ENCODE assay signal across 20 mouse cellular contexts in the genomic region with DNA sequence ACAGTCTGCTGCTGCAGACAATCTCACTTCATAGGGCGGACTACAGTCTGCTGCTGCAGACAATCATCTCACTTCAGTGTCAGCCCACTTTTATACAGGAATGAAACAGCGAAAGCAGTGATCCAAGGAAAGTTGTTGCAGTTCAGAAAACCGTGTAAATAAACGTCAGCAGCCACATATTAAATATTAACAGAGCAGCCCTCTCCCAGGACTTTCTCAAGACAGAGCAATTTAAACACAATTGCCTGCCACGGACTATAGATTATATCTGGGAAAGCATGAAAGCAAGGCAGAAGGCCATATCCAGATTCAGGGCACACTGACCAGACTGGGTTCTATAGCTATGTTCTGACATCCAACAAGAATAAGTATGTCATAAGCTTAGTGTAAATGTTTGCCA. TPM values are rescaled to one million over a fixed set of nuclear protein-coding genes. Genes with fewer than 3 reads are reported as not detected.
DNase-seq lines count a peak whose midpoint lies in the region; ATAC-seq and TF ChIP-seq lines count a peak whose summit lies in the region.
"Had no signal": no experiment of that assay in that cellular context is flagged by ENCODE, and none has a peak within 500 bp of the region (broad histone marks: within the 10 kb centered on the region; RNA-seq: fewer than 3 reads in every experiment).

No protein-coding gene starts in this region.

- no peaks in the 10 kb centered on the region for H3K9me3 ChIP-seq in lung, embryonic 14.5 days (ENCODE audit: low read depth, low read length)
- no peaks in the 10 kb centered on the region for H3K9me3 ChIP-seq in kidney, embryonic 14.5 days (ENCODE audit: control insufficient read depth, low read length)
- H3K9me3 ChIP-seq: embryonic facial prominence, embryonic 10.5 days; G1E had no signal

- no peaks in the 10 kb centered on the region for H3K27me3 ChIP-seq in lung, embryonic 14.5 days (ENCODE audit: insufficient read depth, low read length)
- H3K27me3 ChIP-seq in kidney, embryonic 14.5 days (ENCODE audit: control insufficient read depth, insufficient read depth, low read length): no peaks in the 10 kb centered on the region

- ATAC-seq in lung, embryonic 14.5 days (ENCODE audit: insufficient read depth): no peak
- ATAC-seq in kidney, embryonic 14.5 days (ENCODE audit: low FRiP score, low TSS enrichment): no peak
- ATAC-seq: CD4-positive, CD25-positive, alpha-beta regulatory T cell, adult 4 months; forebrain, embryonic 14.5 days had no signal

- no peaks in the 10 kb centered on the region for H3K4me1 ChIP-seq in lung, embryonic 14.5 days (ENCODE audit: insufficient read depth)
- H3K4me1 ChIP-seq in kidney, embryonic 14.5 days (ENCODE audit: control insufficient read depth, insufficient read depth, low read length): no peaks in the 10 kb centered on the region
- H3K4me1 ChIP-seq: embryonic facial prominence, embryonic 10.5 days had no signal

- no peak for TF ChIP-seq CTCF in lung, embryonic 14.5 days (IDR thresholded peaks at IDR 0.05; ENCODE audit: low read depth)

- no peak overlapping the region for H3K4me2 ChIP-seq in lung, embryonic 14.5 days
- no peak overlapping the region for H3K4me2 ChIP-seq in kidney, embryonic 14.5 days (replicated peaks; ENCODE audit: low read depth, low read length)

- WGBS in lung, embryonic 14.5 days: 59% methylated on average over 5 of the region's 5 CpGs
- WGBS in kidney, embryonic 14.5 days: 75% methylated on average over 5 of the region's 5 CpGs

- no peak overlapping the region for H3K4me3 ChIP-seq in lung, embryonic 14.5 days (ENCODE audit: low read depth, low read length)
- H3K4me3 ChIP-seq in kidney, embryonic 14.5 days (ENCODE audit: low read length): no peak overlapping the region
- H3K4me3 ChIP-seq: embryonic facial prominence, embryonic 10.5 days had no signal

- H3K27ac ChIP-seq in lung, embryonic 14.5 days (ENCODE audit: low read depth): no peak overlapping the region
- 0 out of 2 replicates have a peak overlapping the region, but pooled peaks have one; percentile 32 for H3K27ac ChIP-seq in kidney, embryonic 14.5 days (ENCODE audit: low read depth, low read length)
- H3K27ac ChIP-seq: embryonic facial prominence, embryonic 10.5 days had no signal

- H3K9ac ChIP-seq in lung, embryonic 14.5 days: no peak overlapping the region
- H3K9ac ChIP-seq in kidney, embryonic 14.5 days (ENCODE audit: low read depth, low read length): no peak overlapping the region

- peaks cover 57% of the 10 kb centered on the region for H3K36me3 ChIP-seq in lung, embryonic 14.5 days (ENCODE audit: insufficient read depth)
- H3K36me3 ChIP-seq in kidney, embryonic 14.5 days (ENCODE audit: control insufficient read depth, insufficient read depth, low read length): peaks cover 39% of the 10 kb centered on the region

- DNase-seq in lung, embryonic 14.5 days: peak; percentile 11
- DNase-seq in lung, postnatal 25 days (ENCODE audit: low spot score): no peak
- peak; percentile 41 to 57 for DNase-seq in kidney, adult 8-10 months
- peak; percentile 64 for DNase-seq in kidney, postnatal 14 days
- DNase-seq in spleen, adult 18-20 months: no peak
- DNase-seq in B cell, adult 2 months: no peak
- DNase-seq in urinary bladder, postnatal 4 days (ENCODE audit: low spot score in 2 of 2): no peak
- DNase-seq: adrenal gland, adult 8-10 months; adrenal gland, postnatal 36 days; cerebellum, adult 2 months; cerebellum, postnatal 10 days; gastrocnemius, postnatal 36 days; heart, adult 11 months; heart, postnatal 10 days; heart, postnatal 4 days had no signal

RNA-seq across cellular contexts. Expression of a gene that starts 24.3 kb away (rescaled TPM):
- 19.5 and 23.2 TPM in 2 replicates for polyA plus RNA-seq in lung, embryonic 14.5 days (2014; fragmentation: Nextera tagmentation; extraction: Ambion mirVana)
- 12.8 and 21.3 TPM in 2 replicates for polyA plus RNA-seq in kidney, embryonic 14.5 days (2014; fragmentation: Nextera tagmentation; extraction: Ambion mirVana)

Comparison
In these comparisons a context has a peak if more than half of its experiments do, and no peak if none do; other contexts are left out.
1. DNase-seq: peak in lung, embryonic 14.5 days (single experiment), kidney, adult 8-10 months (2 of 2) and kidney, postnatal 14 days (single experiment); none in lung, postnatal 25 days (single experiment), spleen, adult 18-20 months (0 of 2), B cell, adult 2 months (0 of 2) and urinary bladder, postnatal 4 days (0 of 2).